Mouse (Mus musculus) liver, embryonic 16.5 days (tissue): ENCODE measurements around the gene Ksr1. TPM values are rescaled to one million over a fixed set of nuclear protein-coding genes. Genes with fewer than 3 reads are reported as not detected.

Experiments used
- ATAC-seq: fragments of 200-750 bp; cut with Nextera tagmentation; 2 replicates; pipeline ENCODE4 v1.8.0; 2017; ENCODE audit warnings: low read depth, mild to moderate bottlenecking, moderate number of reproducible peaks, moderate library complexity
- H3K27ac ChIP-seq: fragments of 300-500 bp; sonication (generic); 2 replicates; pipeline ENCODE4 v1.5.1; 2014; ENCODE audit warnings: mild to moderate bottlenecking, low read length
- H3K27me3 ChIP-seq: fragments of 300-500 bp; sonication (generic); 2 replicates; pipeline ENCODE4 v1.6.1; 2014; ENCODE audit warnings: low read depth, low read length, mixed read lengths; ENCODE audit not compliant: control insufficient read depth, insufficient read depth
- H3K36me3 ChIP-seq: fragments of 300-500 bp; sonication (generic); 2 replicates; pipeline ENCODE4 v1.6.1; 2014; ENCODE audit warnings: mild to moderate bottlenecking; ENCODE audit not compliant: control insufficient read depth, insufficient read depth
- H3K4me1 ChIP-seq: fragments of 300-500 bp; sonication (generic); 2 replicates; pipeline ENCODE4 v1.6.1; 2014; ENCODE audit warnings: low read depth, low read length, mixed read lengths; ENCODE audit not compliant: control insufficient read depth
- H3K4me2 ChIP-seq: fragments of 300-500 bp; sonication (generic); 2 replicates; pipeline ENCODE4 v1.6.1; 2014; ENCODE audit warnings: low read depth, low read length, mixed read lengths
- H3K4me3 ChIP-seq: fragments of 300-500 bp; sonication (generic); 2 replicates; pipeline ENCODE4 v1.5.1; 2014; ENCODE audit warnings: low read depth, mild to moderate bottlenecking, low read length
- H3K9ac ChIP-seq: fragments of 300-500 bp; sonication (generic); 2 replicates; pipeline ENCODE4 v1.6.1; 2014; ENCODE audit warnings: low read depth, low read length
- H3K9me3 ChIP-seq: fragments of 300-500 bp; sonication (generic); replicated peaks from 2 replicates; pipeline ENCODE4 v1.6.1; 2016; ENCODE audit warnings: low read length; ENCODE audit not compliant: control insufficient read depth
- WGBS: fragments of 180-500 bp; shearing (Covaris S2); extraction: QIAGEN DNeasy Blood & Tissue Kit; methylation state at CpG from one replicate; pipeline ENCODE4 v1.1.7; 2014; ENCODE audit not compliant: insufficient replicate concordance; 5-methylcytosine and 5-hydroxymethylcytosine counted together
- polyA plus RNA-seq: library from polyadenylated mRNA; unstranded; fragments of >200 nt; fragmentation: Nextera tagmentation; extraction: Ambion mirVana; gene quantifications from 2 replicates; pipeline ENCODE4 v1.2.1, GENCODE M21; 2015

Ksr1 gene
- polyA plus RNA-seq, 1 experiment from 2014 or later, result 2.3 TPM

- ATAC-seq, result no peak
- WGBS, result 69% methylated on average over 11 of the region's 11 CpGs
Measured at GRCm38 (mm10) chr11:79107934-79108333, 38.3 kb downstream of the Ksr1 start.

DNA sequence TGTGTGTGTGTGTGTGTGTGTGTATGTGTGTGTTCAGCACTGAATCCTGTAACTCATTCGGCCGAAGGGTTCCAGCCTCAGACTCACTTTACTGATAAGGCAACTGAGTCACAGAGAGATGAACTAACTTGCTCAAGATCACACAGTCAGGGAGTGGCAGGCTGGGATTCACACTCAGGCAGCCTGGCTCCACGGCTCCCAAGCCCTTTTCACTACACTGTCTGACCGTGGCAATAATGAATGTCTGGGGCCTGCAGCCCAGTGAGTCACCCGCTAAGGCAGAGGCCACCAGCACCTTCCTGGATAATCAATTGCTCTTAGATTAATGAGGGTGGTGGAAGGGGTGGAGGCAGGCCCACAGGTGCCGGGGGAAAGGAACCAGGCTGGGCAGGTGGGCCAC lies 41.2 kb downstream of the Ksr1 start:
- Histone ChIP-seq H3K27ac (no peak overlapping the region), H3K4me2 (no peak overlapping the region), H3K27me3 (no peaks in the 10 kb centered on the region), H3K9ac (no peak overlapping the region), H3K4me3 (no peak overlapping the region), H3K36me3 (no peaks in the 10 kb centered on the region), H3K4me1 (no peaks in the 10 kb centered on the region), H3K9me3 (no peaks in the 10 kb centered on the region)
- 65% methylated on average over 6 of the region's 6 CpGs for WGBS
- no peak for ATAC-seq

More at GRCm38 (mm10) chr11:79107934-79108333, 38.3 kb downstream of the Ksr1 start:
- Histone ChIP-seq H3K4me1 (no peaks in the 10 kb centered on the region; the same call in 1 of the 2 replicates), H3K9ac (no peak overlapping the region), H3K36me3 (no peaks in the 10 kb centered on the region), H3K27me3 (no peaks in the 10 kb centered on the region), H3K27ac (no peak overlapping the region), H3K4me2 (no peak overlapping the region), H3K9me3 (no peaks in the 10 kb centered on the region), H3K4me3 (no peak overlapping the region)

DNA sequence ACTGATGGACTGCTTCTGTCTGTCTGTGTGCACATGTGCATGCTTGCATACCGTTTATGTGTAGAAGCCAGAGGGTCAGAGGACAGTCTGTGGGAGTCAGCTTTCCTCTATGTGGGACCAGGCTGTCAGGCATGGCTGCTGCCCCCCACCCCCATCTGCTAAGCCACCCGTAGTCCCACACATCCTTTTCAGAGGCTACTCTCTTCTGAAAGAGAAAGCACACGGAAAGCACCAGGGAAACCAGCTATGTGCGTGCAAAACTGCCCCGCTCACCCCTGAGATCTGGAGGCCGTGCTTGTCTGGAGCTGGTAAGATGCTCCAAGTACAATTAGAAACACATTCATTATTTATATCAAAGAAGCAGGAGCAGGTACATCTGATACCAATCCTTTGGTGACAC lies 41.7 kb downstream of the Ksr1 start:
- no peak overlapping the region for H3K9ac ChIP-seq
- no peak overlapping the region for H3K4me3 ChIP-seq
- no peak for ATAC-seq
- H3K27me3 ChIP-seq, result no peaks in the 10 kb centered on the region
- 71% methylated on average over 6 of the region's 6 CpGs for WGBS
- H3K9me3 ChIP-seq, result no peaks in the 10 kb centered on the region
- no peaks in the 10 kb centered on the region for H3K36me3 ChIP-seq
- no peak overlapping the region for H3K4me2 ChIP-seq
- no peak overlapping the region for H3K27ac ChIP-seq
- H3K4me1 ChIP-seq, result no peaks in the 10 kb centered on the region

- 84% methylated on average over 11 of the region's 11 CpGs for WGBS
- no peaks in the 10 kb centered on the region for H3K27me3 ChIP-seq
- H3K9ac ChIP-seq, result no peak overlapping the region
- no peaks in the 10 kb centered on the region for H3K4me1 ChIP-seq
- no peak overlapping the region for H3K4me3 ChIP-seq
- H3K36me3 ChIP-seq, result no peaks in the 10 kb centered on the region
- H3K9me3 ChIP-seq, result no peaks in the 10 kb centered on the region
- no peak overlapping the region for H3K27ac ChIP-seq
- no peak overlapping the region for H3K4me2 ChIP-seq
- no peak for ATAC-seq
Measured at GRCm38 (mm10) chr11:79104096-79104495, 42.1 kb downstream of the Ksr1 start.

- ATAC-seq, result no peak
- Histone ChIP-seq H3K9ac (no peak overlapping the region), H3K9me3 (no peaks in the 10 kb centered on the region), H3K36me3 (no peaks in the 10 kb centered on the region), H3K4me2 (no peak overlapping the region), H3K4me1 (no peaks in the 10 kb centered on the region), H3K27ac (no peak overlapping the region), H3K4me3 (no peak overlapping the region), H3K27me3 (no peaks in the 10 kb centered on the region)
- WGBS, result 57% methylated on average over 5 of the region's 5 CpGs
Measured at GRCm38 (mm10) chr11:79103461-79103869, 42.7 kb downstream of the Ksr1 start.

DNA sequence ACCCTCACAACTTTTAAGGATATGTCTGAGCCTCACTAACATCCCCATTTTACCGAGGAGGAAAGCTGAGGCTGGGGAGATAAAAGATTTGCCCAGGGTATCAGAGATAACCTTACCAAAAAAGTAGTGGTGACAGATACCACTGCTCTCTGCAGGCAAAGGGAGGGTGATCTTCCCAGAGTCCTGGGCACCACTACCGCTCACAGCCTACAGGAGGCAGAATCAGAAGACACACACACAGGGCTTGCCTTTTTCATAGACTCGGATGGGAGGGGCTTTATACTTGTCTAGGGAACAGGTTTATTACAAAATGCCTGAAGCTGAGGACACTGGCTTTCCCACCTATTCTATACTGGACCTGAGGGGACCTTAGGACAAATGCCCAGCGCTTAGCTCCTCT lies 43.9 kb downstream of the Ksr1 start:
- Histone ChIP-seq H3K27ac (no peak overlapping the region), H3K9me3 (no peaks in the 10 kb centered on the region), H3K4me3 (no peak overlapping the region), H3K36me3 (no peaks in the 10 kb centered on the region), H3K4me1 (no peaks in the 10 kb centered on the region), H3K4me2 (no peak overlapping the region), H3K27me3 (no peaks in the 10 kb centered on the region), H3K9ac (no peak overlapping the region)
- 39% methylated on average over 4 of the region's 4 CpGs for WGBS
- ATAC-seq, result no peak

DNA sequence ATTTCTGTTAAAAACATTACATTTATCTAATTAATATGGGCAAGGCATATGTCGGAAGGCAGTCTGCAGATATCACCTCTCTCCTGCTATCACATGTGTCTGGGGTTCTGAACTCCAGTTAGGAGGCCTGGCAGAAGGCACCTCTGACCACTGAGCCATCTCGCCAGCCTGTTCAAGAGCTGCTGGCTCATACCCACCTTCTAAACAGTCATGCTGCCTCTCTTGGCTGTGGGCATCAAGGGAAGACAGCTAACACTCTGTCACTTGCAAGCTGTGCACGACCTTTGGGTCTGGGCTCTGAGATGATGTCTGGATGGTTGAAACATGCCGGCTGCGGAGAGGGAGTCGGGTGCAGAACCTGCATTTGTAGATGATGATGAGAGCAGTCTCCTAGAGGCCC lies 44.6 kb downstream of the Ksr1 start:
- Histone ChIP-seq H3K9ac (no peak overlapping the region), H3K27ac (no peak overlapping the region), H3K4me2 (no peak overlapping the region), H3K27me3 (no peaks in the 10 kb centered on the region), H3K4me1 (no peaks in the 10 kb centered on the region), H3K4me3 (no peak overlapping the region), H3K36me3 (no peaks in the 10 kb centered on the region), H3K9me3 (no peaks in the 10 kb centered on the region)
- WGBS, result 82% methylated on average over 6 of the region's 6 CpGs
- ATAC-seq, result no peak

DNA sequence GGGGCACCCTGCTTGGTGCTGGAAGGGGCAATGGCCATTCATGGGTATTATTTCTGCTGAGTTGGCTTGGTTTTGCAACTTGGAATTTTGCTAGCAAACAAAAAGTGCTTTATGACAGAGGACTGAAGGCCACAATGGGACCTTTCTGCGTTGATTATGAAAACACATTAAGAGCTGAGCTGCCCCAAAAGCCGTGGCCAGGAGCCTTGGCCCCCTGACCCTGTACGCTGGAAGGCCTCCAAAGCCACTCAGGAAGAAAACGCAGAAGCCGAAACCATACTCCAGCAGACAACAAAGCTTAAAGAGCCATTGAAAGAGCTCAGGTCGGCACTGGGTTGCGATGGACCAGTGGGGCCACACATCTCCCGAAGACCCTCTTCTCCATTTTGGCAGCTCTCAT lies 47.2 kb downstream of the Ksr1 start:
- Histone ChIP-seq H3K9me3 (no peaks in the 10 kb centered on the region), H3K36me3 (no peaks in the 10 kb centered on the region), H3K4me1 (no peaks in the 10 kb centered on the region; the same call in 1 of the 2 replicates), H3K9ac (no peak overlapping the region), H3K4me2 (no peak overlapping the region), H3K27me3 (no peaks in the 10 kb centered on the region), H3K27ac (no peak overlapping the region), H3K4me3 (no peak overlapping the region)
- ATAC-seq, result no peak
- WGBS, result 65% methylated on average over 8 of the region's 8 CpGs

DNA sequence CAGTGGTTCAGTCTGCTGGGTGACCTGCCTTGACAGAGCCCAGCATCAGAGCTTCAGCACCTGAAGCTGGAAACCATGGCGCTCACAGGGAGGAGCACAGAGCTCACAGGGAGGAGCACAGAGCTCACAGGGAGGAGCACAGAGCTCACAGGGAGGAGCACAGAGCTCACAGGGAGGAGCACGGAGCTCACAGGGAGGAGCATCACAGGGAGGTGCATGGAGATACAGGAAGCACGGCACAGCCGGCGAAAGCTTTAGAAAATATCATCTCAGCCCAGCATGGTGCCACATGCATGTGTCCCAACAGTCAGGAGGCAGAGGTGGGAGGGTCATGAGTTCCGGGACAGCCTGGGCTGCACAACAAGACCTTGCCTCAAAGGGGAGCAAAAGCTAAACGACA lies 48.5 kb downstream of the Ksr1 start:
- Histone ChIP-seq H3K27me3 (no peaks in the 10 kb centered on the region), H3K4me2 (no peak overlapping the region), H3K9me3 (no peaks in the 10 kb centered on the region), H3K4me1 (no peaks in the 10 kb centered on the region; the same call in 1 of the 2 replicates), H3K27ac (no peak overlapping the region), H3K9ac (no peak overlapping the region), H3K4me3 (no peak overlapping the region), H3K36me3 (no peaks in the 10 kb centered on the region)
- ATAC-seq, result no peak
- 75% methylated on average over 7 of the region's 7 CpGs for WGBS
